Mouse (Mus musculus) limb, embryonic 12.5 days (tissue): ENCODE results near the gene Slc10a1. TPM values are rescaled to one million over a fixed set of nuclear protein-coding genes. Genes with fewer than 3 reads are reported as not detected.
A peak's percentile ranks its signal among the peaks of the same experiment; 100 is the strongest.
"Not testable (repeated sequence)": the region's sequence is repeated elsewhere in the genome, so short reads cannot be mapped to it uniquely, and the experiment has no call there.

Source experiments
- ATAC-seq: fragments of 200-750 bp; cut with Nextera tagmentation; 2 replicates; pipeline ENCODE4 v1.8.0; 2017; ENCODE audit warnings: low read depth, moderate TSS enrichment; ENCODE audit not compliant: insufficient number of reproducible peaks, insufficient read depth, low FRiP score, low TSS enrichment
- H3K27ac ChIP-seq: fragments of 300-500 bp; sonication (generic); 2 replicates; pipeline ENCODE4 v1.5.1; 2016; ENCODE audit warnings: mild to moderate bottlenecking, moderate library complexity
- H3K27me3 ChIP-seq: fragments of 300-500 bp; sonication (generic); 2 replicates; pipeline ENCODE4 v1.6.1; 2016; ENCODE audit warnings: mild to moderate bottlenecking, moderate library complexity
- H3K36me3 ChIP-seq: fragments of 300-500 bp; sonication (generic); 2 replicates; pipeline ENCODE4 v1.6.1; 2016; ENCODE audit warnings: mild to moderate bottlenecking, moderate library complexity
- H3K4me1 ChIP-seq: fragments of 300-500 bp; sonication (generic); replicated peaks from 2 replicates; pipeline ENCODE4 v1.6.1; 2016
- H3K4me2 ChIP-seq: fragments of 300-500 bp; sonication (generic); 2 replicates; pipeline ENCODE4 v1.6.1; 2016; ENCODE audit warnings: mild to moderate bottlenecking, moderate library complexity
- H3K4me3 ChIP-seq: fragments of 300-500 bp; sonication (generic); replicated peaks from 2 replicates; pipeline ENCODE4 v1.5.1; 2016; ENCODE audit warnings: mild to moderate bottlenecking
- H3K9ac ChIP-seq: fragments of 300-500 bp; sonication (generic); replicated peaks from 2 replicates; pipeline ENCODE4 v1.6.1; 2016; ENCODE audit warnings: mild to moderate bottlenecking, moderate library complexity
- H3K9me3 ChIP-seq: fragments of 300-500 bp; sonication (generic); 2 replicates; pipeline ENCODE4 v1.6.1; 2016; ENCODE audit warnings: mild to moderate bottlenecking, moderate library complexity
- WGBS: fragments of 180-500 bp; shearing (Covaris S2); methylation state at CpG from one replicate; pipeline ENCODE4 v1.1.7; 2016; 5-methylcytosine and 5-hydroxymethylcytosine counted together
- polyA plus RNA-seq: library from polyadenylated mRNA; unstranded; fragments of >200 nt; fragmentation: Nextera tagmentation; extraction: Ambion mirVana; gene quantifications from 2 replicates; pipeline ENCODE4 v1.2.1, GENCODE M21; 2016

Gene Slc10a1
- polyA plus RNA-seq, 1 experiment from 2014 or later, result 1.5 TPM

- Histone ChIP-seq H3K27ac (no peak overlapping the region), H3K4me1 (no peaks in the 10 kb centered on the region), H3K4me3 (no peak overlapping the region), H3K4me2 (no peak overlapping the region), H3K9me3 (no peaks in the 10 kb centered on the region), H3K36me3 (0 out of 2 replicates have a peak, but pooled peaks cover 5% of the 10 kb centered on the region), H3K9ac (no peak overlapping the region), H3K27me3 (no peaks in the 10 kb centered on the region)
- 80% methylated on average over 11 of the region's 11 CpGs for WGBS
- no peak for ATAC-seq
These were observed 2.3 kb downstream of the Slc10a1 start for GRCm38 (mm10) chr12:80966059-80966838.

DNA sequence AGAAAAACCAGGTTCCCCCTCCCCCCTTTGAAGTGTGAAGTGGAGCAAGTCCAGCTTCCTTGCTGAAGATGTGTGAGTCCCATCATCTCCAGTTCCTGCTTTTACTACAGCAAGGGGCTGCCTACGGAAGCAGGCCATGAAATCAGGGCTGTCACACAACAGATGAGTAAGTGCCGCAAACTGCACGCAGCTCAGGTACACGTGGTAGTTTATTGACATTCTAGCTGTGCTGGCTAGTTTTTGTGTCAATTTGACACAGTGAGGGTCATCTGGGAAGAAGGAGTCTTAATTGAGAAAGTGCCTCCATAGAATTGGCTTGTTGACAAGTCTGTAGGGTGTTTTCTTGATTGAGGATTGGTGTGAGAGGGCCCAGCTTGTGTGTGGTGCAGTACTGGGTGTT lies 5.9 kb downstream of the Slc10a1 start:
- Histone ChIP-seq H3K9ac (no peak overlapping the region), H3K9me3 (no peaks in the 10 kb centered on the region), H3K27me3 (no peaks in the 10 kb centered on the region), H3K4me3 (no peak overlapping the region), H3K27ac (no peak overlapping the region), H3K36me3 (peaks cover 32% of the 10 kb centered on the region), H3K4me2 (no peak overlapping the region), H3K4me1 (no peaks in the 10 kb centered on the region)
- ATAC-seq, result no peak
- 64% methylated on average over 4 of the region's 4 CpGs for WGBS

DNA sequence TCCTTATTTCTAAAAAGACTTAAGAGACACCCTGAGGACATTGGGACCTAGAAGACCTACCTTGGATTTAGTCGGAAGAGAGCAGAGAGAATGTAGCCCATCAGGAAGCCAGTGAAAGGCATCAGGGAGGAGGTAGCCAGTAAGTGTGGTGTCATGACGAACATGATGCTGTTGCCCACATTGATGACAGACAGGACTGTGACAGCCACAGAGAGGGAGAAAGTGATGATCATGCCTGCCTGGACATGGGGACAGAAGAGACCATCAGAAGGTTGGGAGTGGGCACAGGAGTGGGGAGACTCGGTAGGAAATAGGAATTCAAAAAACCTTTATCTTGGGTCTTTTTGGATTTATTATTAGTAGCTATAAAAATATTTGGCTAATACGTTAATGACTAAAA lies 10.5 kb downstream of the Slc10a1 start:
- no peaks in the 10 kb centered on the region for H3K27me3 ChIP-seq
- H3K27ac ChIP-seq, result no peak overlapping the region
- H3K4me1 ChIP-seq, result no peaks in the 10 kb centered on the region
- H3K9me3 ChIP-seq, result no peaks in the 10 kb centered on the region
- H3K36me3 ChIP-seq, result peaks cover 78% of the 10 kb centered on the region
- no peak overlapping the region for H3K9ac ChIP-seq
- 87% methylated on average over 4 of the region's 4 CpGs for WGBS
- ATAC-seq, result no peak
- no peak overlapping the region for H3K4me3 ChIP-seq
- no peak overlapping the region for H3K4me2 ChIP-seq

GRCm38 (mm10) chr12:80956039-80956438 lies 12.5 kb downstream of the Slc10a1 start:
- Histone ChIP-seq H3K27me3 (no peaks in the 10 kb centered on the region), H3K36me3 (peaks cover 92% of the 10 kb centered on the region)

GRCm38 (mm10) chr12:80952526-80952925 lies 16.0 kb downstream of the Slc10a1 start:
- Histone ChIP-seq H3K9ac (no peak overlapping the region), H3K36me3 (peaks cover 92% of the 10 kb centered on the region), H3K4me1 (peaks cover 3% of the 10 kb centered on the region; the same call in 1 of the 2 replicates), H3K4me2 (no peak overlapping the region), H3K9me3 (no peaks in the 10 kb centered on the region), H3K27ac (no peak overlapping the region), H3K27me3 (no peaks in the 10 kb centered on the region), H3K4me3 (no peak overlapping the region)
- ATAC-seq, result no peak
- 98% methylated on average over 1 of the region's 1 CpGs for WGBS

More at GRCm38 (mm10) chr12:80956039-80956438, 12.5 kb downstream of the Slc10a1 start:
- 88% methylated on average over 3 of the region's 3 CpGs for WGBS
- H3K4me2 ChIP-seq, result no peak overlapping the region
- H3K27ac ChIP-seq, result no peak overlapping the region
- no peak for ATAC-seq
- no peak overlapping the region for H3K9ac ChIP-seq
- H3K4me1 ChIP-seq, result no peaks in the 10 kb centered on the region
- H3K4me3 ChIP-seq, result no peak overlapping the region
- no peaks in the 10 kb centered on the region for H3K9me3 ChIP-seq

- Histone ChIP-seq H3K27me3 (no peaks in the 10 kb centered on the region), H3K27ac (no peak overlapping the region), H3K36me3 (peaks cover 92% of the 10 kb centered on the region), H3K4me3 (no peak overlapping the region), H3K4me1 (peaks cover 9% of the 10 kb centered on the region), H3K9me3 (no peaks in the 10 kb centered on the region), H3K4me2 (no peak overlapping the region), H3K9ac (no peak overlapping the region)
- ATAC-seq, result no peak
- WGBS, result 91% methylated on average over 3 of the region's 3 CpGs
These were observed 16.8 kb downstream of the Slc10a1 start for GRCm38 (mm10) chr12:80951640-80952219.

DNA sequence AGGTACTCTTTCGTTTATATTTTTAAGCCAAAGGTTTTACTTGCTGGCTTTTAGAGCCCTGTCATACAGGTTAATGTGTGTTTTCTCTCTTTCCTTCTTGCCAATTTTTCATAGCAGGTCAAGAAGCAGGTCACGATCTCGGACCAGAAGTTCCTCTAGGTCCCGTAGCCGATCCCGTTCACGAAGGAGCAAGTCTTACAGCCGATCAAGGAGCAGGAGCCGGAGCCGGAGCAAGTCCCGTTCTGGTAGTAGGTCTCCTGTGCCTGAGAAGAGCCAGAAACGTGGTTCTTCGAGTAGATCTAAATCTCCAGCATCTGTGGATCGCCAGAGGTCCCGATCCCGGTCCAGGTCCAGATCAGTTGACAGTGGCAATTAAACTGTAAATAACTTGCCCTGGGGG lies 18.9 kb downstream of the Slc10a1 start:
- not testable (repeated sequence) for H3K4me1 ChIP-seq, ATAC-seq, H3K9ac ChIP-seq, H3K9me3 ChIP-seq, H3K27me3 ChIP-seq, H3K4me2 ChIP-seq, H3K27ac ChIP-seq, H3K4me3 ChIP-seq
- peaks cover 72% of the 10 kb centered on the region for H3K36me3 ChIP-seq
- WGBS, result 95% methylated on average over 16 of the region's 16 CpGs

DNA sequence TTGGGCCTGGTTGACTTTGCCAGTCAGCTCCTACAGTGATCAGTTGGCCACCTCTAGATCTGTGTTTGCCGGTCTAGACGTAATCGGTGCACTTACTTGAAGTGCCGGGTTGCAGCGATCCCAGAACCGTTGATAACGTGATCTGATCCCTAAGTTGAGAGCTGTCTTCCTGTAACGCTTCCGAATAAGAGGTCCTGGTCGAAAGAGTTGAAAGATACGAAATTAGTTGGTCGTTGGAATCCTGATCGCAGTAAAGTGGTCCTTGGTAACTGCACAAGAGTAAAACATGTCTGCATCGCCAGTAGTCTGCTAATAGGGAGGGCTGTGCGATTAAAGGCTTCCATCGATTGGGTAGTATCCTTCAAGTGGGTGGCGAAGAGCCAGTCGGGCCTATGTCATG lies 20.3 kb downstream of the Slc10a1 start:
- no peak overlapping the region for H3K4me3 ChIP-seq
- H3K9me3 ChIP-seq, result no peaks in the 10 kb centered on the region
- H3K36me3 ChIP-seq, result peaks cover 58% of the 10 kb centered on the region
- H3K4me1 ChIP-seq, result peaks cover 9% of the 10 kb centered on the region
- H3K4me2 ChIP-seq, result no peak overlapping the region
- H3K27me3 ChIP-seq, result no peaks in the 10 kb centered on the region
- 96% methylated on average over 18 of the region's 18 CpGs for WGBS
- ATAC-seq, result no peak
- H3K27ac ChIP-seq, result no peak overlapping the region
- no peak overlapping the region for H3K9ac ChIP-seq

GRCm38 (mm10) chr12:80945996-80946355 lies 22.5 kb downstream of the Slc10a1 start:
- H3K27me3 ChIP-seq, result no peaks in the 10 kb centered on the region
- no peaks in the 10 kb centered on the region for H3K9me3 ChIP-seq
- under 1% methylated on average over 38 of the region's 47 CpGs for WGBS
- peak overlapping the region; percentile 96 for H3K4me3 ChIP-seq
- peak overlapping the region; percentile 95 for H3K27ac ChIP-seq
- H3K36me3 ChIP-seq, result peaks cover 36% of the 10 kb centered on the region
- peak overlapping the region; percentile 77 for H3K4me2 ChIP-seq
- peaks cover 9% of the 10 kb centered on the region for H3K4me1 ChIP-seq
- ATAC-seq, result peak; percentile 97
- peak overlapping the region; percentile 97 for H3K9ac ChIP-seq

GRCm38 (mm10) chr12:80945334-80945995 lies 23.0 kb downstream of the Slc10a1 start, which contains the start of gene Srsf5:
Srsf5 (plus strand) TSS chr12:80945504.
- WGBS, result under 1% methylated on average over 56 of the region's 57 CpGs
- H3K4me2 ChIP-seq, result peak within 1 kb of the TSS; percentile 77
- H3K4me1 ChIP-seq, result peaks cover 9% of the 10 kb centered on the region
- no peaks in the 10 kb centered on the region for H3K9me3 ChIP-seq
- peak within 1 kb of the TSS; percentile 97 for H3K9ac ChIP-seq
- peak within 1 kb of the TSS; percentile 96 for H3K4me3 ChIP-seq
- ATAC-seq, result peak; percentile 84
- H3K27ac ChIP-seq, result peak within 1 kb of the TSS; percentile 95
- peaks cover 31% of the 10 kb centered on the region for H3K36me3 ChIP-seq
- no peaks in the 10 kb centered on the region for H3K27me3 ChIP-seq

GRCm38 (mm10) chr12:80944963-80945333 lies 23.6 kb downstream of the Slc10a1 start:
- peak; percentile 12; the same call in 1 of the 2 replicates for ATAC-seq
- Histone ChIP-seq H3K27ac (peak overlapping the region; percentile 95), H3K36me3 (peaks cover 30% of the 10 kb centered on the region), H3K4me3 (peak overlapping the region; percentile 96), H3K4me2 (peak overlapping the region; percentile 40)
- not testable (repeated sequence) for H3K4me1 ChIP-seq, H3K9ac ChIP-seq, H3K9me3 ChIP-seq, H3K27me3 ChIP-seq
- WGBS, result under 1% methylated on average over 9 of the region's 9 CpGs
